Mouse (Mus musculus) intestine, embryonic 16.5 days (tissue): ENCODE measurements at regions not wholly inside any gene's neighbourhood (a gene's known extent, or its start where the extent isn't known, plus 50 kb on each side); places are given as distances from the start of the nearest gene placed in this dataset.

Experiments used
- ATAC-seq: fragments of 200-750 bp; cut with Nextera tagmentation; 2 replicates; pipeline ENCODE4 v1.8.0; 2017; ENCODE audit warnings: moderate TSS enrichment, moderate library complexity
- H3K27ac ChIP-seq: fragments of 300-500 bp; sonication (generic); 2 replicates; pipeline ENCODE4 v1.5.1; 2014; ENCODE audit warnings: mild to moderate bottlenecking, low read length
- H3K27me3 ChIP-seq: fragments of 300-500 bp; sonication (generic); replicated peaks from 2 replicates; pipeline ENCODE4 v1.6.1; 2014; ENCODE audit warnings: low read length, control low read depth, mixed read lengths; ENCODE audit not compliant: control insufficient read depth, insufficient read depth
- H3K36me3 ChIP-seq: fragments of 300-500 bp; sonication (generic); 2 replicates; pipeline ENCODE4 v1.6.1; 2014; ENCODE audit warnings: low read length, control low read depth; ENCODE audit not compliant: control insufficient read depth, insufficient read depth
- H3K4me1 ChIP-seq: fragments of 300-500 bp; sonication (generic); 2 replicates; pipeline ENCODE4 v1.6.1; 2014; ENCODE audit warnings: low read length, control low read depth, mixed read lengths; ENCODE audit not compliant: control insufficient read depth, insufficient read depth
- H3K4me2 ChIP-seq: fragments of 300-500 bp; sonication (generic); 2 replicates; pipeline ENCODE4 v1.6.1; 2014; ENCODE audit warnings: low read depth, low read length, control low read depth
- H3K4me3 ChIP-seq: fragments of 300-500 bp; sonication (generic); 2 replicates; pipeline ENCODE4 v1.5.1; 2014; ENCODE audit warnings: mild to moderate bottlenecking, low read length
- H3K9ac ChIP-seq: fragments of 300-500 bp; sonication (generic); 2 replicates; pipeline ENCODE4 v1.6.1; 2014; ENCODE audit warnings: low read depth, low read length
- H3K9me3 ChIP-seq: fragments of 300-500 bp; sonication (generic); 2 replicates; pipeline ENCODE4 v1.6.1; 2016; ENCODE audit warnings: low read length, control low read depth; ENCODE audit not compliant: control insufficient read depth
- WGBS: fragments of 180-500 bp; shearing (Covaris S2); extraction: QIAGEN DNeasy Blood & Tissue Kit; methylation state at CpG from one replicate; pipeline ENCODE4 v1.1.7; 2014; 5-methylcytosine and 5-hydroxymethylcytosine counted together

DNA sequence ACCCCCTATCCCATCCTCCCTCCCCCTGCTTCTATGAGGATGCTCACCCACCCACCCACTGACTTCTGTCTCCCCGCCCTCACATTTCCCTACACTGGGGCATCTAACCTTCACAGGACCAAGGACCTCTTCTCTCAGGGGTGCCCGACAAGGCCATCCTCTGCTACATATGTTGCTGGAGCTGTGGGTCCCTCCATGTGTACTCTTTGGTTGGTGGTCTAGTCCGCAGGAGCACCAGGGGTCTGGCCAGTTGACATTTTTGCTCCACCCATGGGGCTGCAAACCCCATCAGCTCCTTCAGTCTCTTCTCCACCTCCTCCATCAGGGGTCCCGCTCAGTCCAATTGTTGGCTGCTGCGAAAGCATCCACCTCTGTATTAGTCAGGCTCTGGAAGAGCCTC is 3539.2 kb upstream of the Gm7489 start:
- ATAC-seq: no peak
- Histone ChIP-seq H3K4me1 (no peaks in the 10 kb centered on the region), H3K9ac (no peak overlapping the region), H3K27me3 (no peaks in the 10 kb centered on the region), H3K27ac (no peak overlapping the region), H3K9me3 (no peaks in the 10 kb centered on the region), H3K4me3 (no peak overlapping the region), H3K4me2 (no peak overlapping the region), H3K36me3 (no peaks in the 10 kb centered on the region)
- WGBS: 94% methylated on average over 5 of the region's 5 CpGs

DNA sequence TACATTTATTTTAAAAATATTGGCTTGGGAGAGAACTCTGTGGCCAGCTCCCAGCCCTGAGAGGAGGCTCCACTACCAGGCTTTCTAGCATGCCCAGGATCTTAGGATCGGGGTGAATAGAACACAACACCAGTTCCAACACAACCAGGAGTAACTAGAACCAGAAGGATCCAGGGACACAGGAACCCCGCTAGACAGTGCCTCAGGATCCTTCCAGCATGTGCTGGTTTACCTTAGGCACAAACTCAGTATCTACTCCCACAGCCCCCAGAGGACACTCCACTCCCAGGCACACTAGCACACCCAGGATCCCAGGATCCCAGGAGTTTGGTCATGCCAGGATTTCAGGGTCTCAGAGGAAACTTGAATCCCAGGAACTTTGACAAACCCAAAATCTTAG is 3537.8 kb upstream of the Gm7489 start:
- WGBS: 91% methylated on average over 2 of the region's 2 CpGs
- Histone ChIP-seq H3K36me3 (no peaks in the 10 kb centered on the region), H3K4me3 (no peak overlapping the region), H3K27me3 (no peaks in the 10 kb centered on the region), H3K27ac (no peak overlapping the region), H3K9me3 (no peaks in the 10 kb centered on the region), H3K4me2 (no peak overlapping the region), H3K9ac (no peak overlapping the region), H3K4me1 (no peaks in the 10 kb centered on the region)
- ATAC-seq: no peak

DNA sequence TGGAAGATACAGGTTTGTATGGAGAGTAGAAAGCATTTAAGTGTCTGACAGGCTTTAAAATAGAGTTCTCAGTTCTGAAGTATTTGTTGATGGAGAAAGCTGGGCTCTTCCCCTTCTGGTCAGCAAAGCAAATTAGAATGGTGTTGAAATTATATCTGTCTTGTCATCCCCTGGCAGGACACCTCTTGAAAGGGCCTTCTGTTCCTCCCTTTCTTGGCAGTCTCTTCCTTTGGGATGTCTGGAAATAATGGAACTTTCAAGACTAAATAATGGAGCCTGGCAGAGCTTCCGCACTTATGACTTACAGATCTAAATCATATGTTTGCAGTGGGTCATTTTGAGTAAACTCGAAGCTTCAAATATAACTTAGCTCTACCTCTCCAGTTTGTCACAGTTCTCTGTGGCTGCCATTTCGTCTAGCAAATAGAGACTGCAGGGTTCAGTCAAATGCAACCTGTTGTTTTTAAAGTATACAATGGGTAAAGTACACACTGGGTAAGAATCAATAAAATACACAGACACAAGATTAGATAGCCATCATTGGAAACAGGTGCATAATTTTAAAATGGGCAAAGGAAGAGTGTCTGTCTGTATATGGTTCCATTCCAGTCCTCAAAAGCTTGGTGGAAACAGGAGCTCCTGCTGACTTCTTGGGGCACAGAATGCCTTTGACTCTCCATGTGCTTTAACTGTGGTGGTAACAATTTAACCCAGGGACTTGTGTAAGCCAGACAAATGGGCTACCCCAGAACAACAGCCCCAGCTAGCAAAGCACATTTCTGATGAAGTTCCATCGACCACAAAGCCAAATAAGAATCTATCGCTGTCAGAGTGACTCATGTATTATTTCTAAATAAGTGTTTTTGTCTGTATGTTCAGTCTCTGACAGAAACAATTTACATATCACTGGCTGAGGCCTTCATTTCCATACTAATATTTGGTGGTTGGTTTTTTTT is 3524.4 kb upstream of the Gm7489 start:
- no peak overlapping the region for H3K4me2 ChIP-seq
- H3K9me3 ChIP-seq: no peaks in the 10 kb centered on the region
- H3K4me1 ChIP-seq: no peaks in the 10 kb centered on the region
- no peak for ATAC-seq
- H3K36me3 ChIP-seq: no peaks in the 10 kb centered on the region
- H3K27ac ChIP-seq: no peak overlapping the region
- no peaks in the 10 kb centered on the region for H3K27me3 ChIP-seq
- no peak overlapping the region for H3K4me3 ChIP-seq
- H3K9ac ChIP-seq: no peak overlapping the region
- WGBS: 60% methylated on average over 5 of the region's 5 CpGs

DNA sequence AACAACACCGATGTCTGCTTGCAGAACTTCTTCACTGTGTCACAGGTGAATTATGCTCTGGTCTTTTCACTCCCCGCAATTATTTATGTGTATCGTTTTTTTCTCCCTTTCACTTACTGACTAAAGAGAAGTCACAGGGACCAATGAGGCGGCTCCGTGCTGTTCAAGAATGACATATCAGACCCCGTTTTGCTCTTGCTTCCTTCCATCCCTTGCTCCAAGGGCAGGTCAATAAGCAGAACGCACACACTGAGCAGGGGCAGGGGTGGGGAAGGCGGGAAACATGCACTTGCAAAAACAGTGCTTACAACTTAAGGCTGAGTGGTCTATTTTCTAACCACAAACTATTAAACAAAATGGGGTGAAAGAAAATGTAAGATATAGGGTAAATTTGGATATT is 3523.4 kb upstream of the Gm7489 start:
- 74% methylated on average over 8 of the region's 8 CpGs for WGBS
- no peak for ATAC-seq
- Histone ChIP-seq H3K4me1 (no peaks in the 10 kb centered on the region), H3K9me3 (no peaks in the 10 kb centered on the region), H3K27me3 (no peaks in the 10 kb centered on the region), H3K4me2 (no peak overlapping the region), H3K9ac (no peak overlapping the region), H3K27ac (no peak overlapping the region), H3K4me3 (no peak overlapping the region), H3K36me3 (no peaks in the 10 kb centered on the region)

DNA sequence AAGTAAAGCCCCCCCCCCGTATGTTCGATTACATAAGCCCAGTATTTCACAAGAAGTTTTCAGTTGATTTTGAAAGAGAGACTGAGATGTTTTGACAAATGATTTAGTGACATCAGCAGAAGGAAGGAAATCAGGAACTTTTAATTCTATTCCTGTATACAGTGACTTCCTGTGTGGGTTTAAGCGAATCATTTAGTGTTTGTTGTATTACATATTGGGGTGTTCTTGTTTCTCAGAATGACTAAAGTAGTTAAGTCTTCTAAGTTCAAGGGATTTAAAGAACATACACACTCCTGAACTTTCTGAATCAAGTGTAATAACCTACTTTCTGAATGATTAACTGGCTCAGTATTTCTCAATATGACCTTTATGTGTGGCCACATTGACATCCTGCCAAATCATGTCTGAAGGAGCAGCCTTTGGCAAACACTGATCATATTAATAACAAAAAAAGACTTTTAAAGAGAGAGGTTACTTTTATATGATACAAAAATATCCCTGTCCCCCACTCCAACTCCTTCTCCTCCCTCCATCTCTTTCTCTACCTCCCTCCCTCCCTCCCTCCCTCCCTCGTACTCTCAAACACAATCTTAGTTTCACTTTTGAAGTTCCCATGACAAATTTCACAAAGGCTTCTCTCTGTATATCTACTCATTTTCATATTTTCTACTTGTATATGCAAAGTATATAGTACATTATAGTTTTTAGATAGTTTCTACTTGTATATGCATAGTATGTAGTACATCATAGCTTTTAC is 3522.8 kb upstream of the Gm7489 start:
- Histone ChIP-seq H3K9ac (no peak overlapping the region), H3K27me3 (no peaks in the 10 kb centered on the region), H3K9me3 (no peaks in the 10 kb centered on the region), H3K4me3 (no peak overlapping the region), H3K4me2 (no peak overlapping the region), H3K36me3 (no peaks in the 10 kb centered on the region), H3K27ac (no peak overlapping the region), H3K4me1 (no peaks in the 10 kb centered on the region)
- 57% methylated on average over 4 of the region's 4 CpGs for WGBS
- no peak for ATAC-seq

DNA sequence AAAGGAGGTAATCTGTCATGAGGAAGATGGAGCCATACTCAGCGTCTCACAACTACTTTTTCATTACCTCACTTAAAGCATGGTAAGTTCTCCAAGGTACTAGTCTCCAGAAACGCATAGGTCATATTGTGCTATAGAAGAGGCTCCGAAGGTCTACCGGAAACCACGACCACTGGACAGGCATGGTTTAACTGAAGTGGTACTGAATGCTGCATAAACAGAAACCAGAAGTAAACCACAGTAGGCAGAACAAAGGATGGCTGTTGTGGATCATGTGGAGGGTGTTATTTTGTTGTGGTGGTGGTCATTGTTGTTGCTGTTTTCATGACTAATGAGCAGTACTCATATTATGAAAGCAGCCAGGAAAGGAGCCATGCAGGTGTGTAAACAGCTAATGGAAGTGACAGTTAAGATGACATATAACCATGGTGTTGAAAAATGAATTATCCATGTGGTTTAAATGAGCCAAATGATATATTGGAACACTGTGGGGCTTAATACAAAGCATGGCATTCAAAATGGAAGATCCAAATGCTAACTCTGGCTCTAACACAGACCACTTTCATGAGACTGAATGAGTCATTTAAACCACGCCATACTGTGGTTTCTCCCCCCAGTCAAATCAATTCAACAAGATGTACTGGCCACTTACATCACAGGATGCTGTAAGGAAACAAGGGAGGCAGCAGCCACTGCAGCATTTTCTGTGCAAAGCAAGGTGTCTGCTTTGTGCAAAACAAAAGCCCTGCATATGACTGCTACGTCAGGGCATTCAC is 3484.5 kb upstream of the Gm7489 start:
- no peak overlapping the region for H3K9ac ChIP-seq
- no peaks in the 10 kb centered on the region for H3K36me3 ChIP-seq
- H3K4me3 ChIP-seq: no peak overlapping the region
- no peak for ATAC-seq
- H3K9me3 ChIP-seq: no peaks in the 10 kb centered on the region
- no peaks in the 10 kb centered on the region for H3K27me3 ChIP-seq
- H3K4me2 ChIP-seq: no peak overlapping the region
- no peak overlapping the region for H3K27ac ChIP-seq
- no peaks in the 10 kb centered on the region for H3K4me1 ChIP-seq
- WGBS: 85% methylated on average over 7 of the region's 7 CpGs

DNA sequence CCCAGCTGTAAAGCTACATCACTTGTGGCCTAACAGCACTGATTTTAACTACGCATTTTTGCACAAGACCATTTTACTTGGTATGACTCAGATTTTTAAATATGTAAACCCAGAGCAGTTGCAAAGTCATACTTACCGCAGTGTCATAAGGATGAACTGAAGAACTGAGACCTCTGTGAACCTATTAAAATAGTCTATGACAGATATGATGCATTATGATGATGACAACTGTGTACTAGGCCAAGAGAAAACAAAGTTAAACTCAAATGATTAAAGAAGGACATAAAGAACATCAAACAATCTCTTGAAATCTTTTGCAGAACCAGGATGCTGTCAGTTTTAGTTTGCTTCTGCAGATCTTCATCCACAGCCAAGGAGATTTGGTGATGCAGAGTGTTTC is 3483.3 kb upstream of the Gm7489 start:
- no peak overlapping the region for H3K4me3 ChIP-seq
- no peaks in the 10 kb centered on the region for H3K27me3 ChIP-seq
- H3K36me3 ChIP-seq: no peaks in the 10 kb centered on the region
- no peak for ATAC-seq
- WGBS: 87% methylated on average over 2 of the region's 2 CpGs
- H3K9ac ChIP-seq: no peak overlapping the region
- H3K27ac ChIP-seq: no peak overlapping the region
- no peaks in the 10 kb centered on the region for H3K9me3 ChIP-seq
- no peak overlapping the region for H3K4me2 ChIP-seq
- no peaks in the 10 kb centered on the region for H3K4me1 ChIP-seq

DNA sequence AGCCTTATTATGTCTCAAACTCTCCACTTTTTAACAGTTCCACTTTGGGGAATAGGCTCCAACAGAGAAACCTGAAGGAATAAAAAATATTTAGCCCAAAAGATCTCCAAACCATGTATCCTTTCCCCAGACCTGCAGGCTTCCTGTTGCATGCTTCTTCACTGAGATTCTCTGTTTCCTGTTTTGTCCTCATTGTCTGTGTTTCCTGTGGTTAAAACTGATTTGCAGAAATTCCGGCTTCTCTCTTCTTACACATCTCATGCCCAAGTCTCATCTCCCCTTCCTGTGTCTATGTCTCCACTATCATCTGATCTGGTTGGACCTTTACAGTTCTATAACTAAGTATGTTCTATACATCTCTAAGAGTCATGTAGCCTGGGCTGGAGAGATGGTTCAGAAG is 3482.2 kb upstream of the Gm7489 start:
- no peaks in the 10 kb centered on the region for H3K4me1 ChIP-seq
- H3K9me3 ChIP-seq: no peaks in the 10 kb centered on the region
- WGBS: 85% methylated on average over 1 of the region's 1 CpGs
- no peak overlapping the region for H3K4me3 ChIP-seq
- no peak overlapping the region for H3K9ac ChIP-seq
- H3K27ac ChIP-seq: no peak overlapping the region
- no peak overlapping the region for H3K4me2 ChIP-seq
- H3K36me3 ChIP-seq: no peaks in the 10 kb centered on the region
- H3K27me3 ChIP-seq: no peaks in the 10 kb centered on the region
- no peak for ATAC-seq

DNA sequence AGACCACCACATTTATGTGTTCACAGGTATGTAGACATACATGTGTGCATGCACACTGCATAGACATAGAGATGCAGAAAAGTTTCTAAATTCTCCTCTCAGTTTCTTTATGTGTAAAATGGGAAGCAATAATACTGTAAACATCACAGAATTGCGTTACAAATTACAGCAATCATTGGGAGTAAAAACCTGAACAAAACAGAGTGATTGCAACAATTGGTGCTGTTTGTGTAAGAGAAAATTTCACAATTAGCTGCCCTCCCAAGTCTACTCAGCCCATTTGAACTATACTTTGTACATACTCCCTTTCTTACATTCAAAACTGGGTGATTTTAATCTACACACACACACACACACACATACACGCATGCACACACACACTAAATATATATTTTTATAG is 3480.8 kb upstream of the Gm7489 start:
- Histone ChIP-seq H3K9ac (no peak overlapping the region), H3K4me3 (no peak overlapping the region), H3K27me3 (no peaks in the 10 kb centered on the region), H3K4me2 (no peak overlapping the region), H3K36me3 (no peaks in the 10 kb centered on the region), H3K27ac (no peak overlapping the region), H3K9me3 (no peaks in the 10 kb centered on the region), H3K4me1 (no peaks in the 10 kb centered on the region)
- no peak for ATAC-seq
- WGBS: 82% methylated on average over 2 of the region's 2 CpGs
